Mouse (Mus musculus) cerebellum, adult 2 months (tissue): ENCODE measurements around the gene Atp11c. TPM values are rescaled to one million over a fixed set of nuclear protein-coding genes. Genes with fewer than 3 reads are reported as not detected.

Source experiments
- DNase-seq, 2 experiments: peaks; one replicate each; pipeline ENCODE4 v3.0.0; 2021
- H3K27ac ChIP-seq: fragments of 200-500 bp; 2 replicates; pipeline ENCODE4 v1.5.1; 2012; ENCODE audit warnings: low read length, control low read depth, inconsistent platforms; ENCODE audit not compliant: insufficient read depth
- H3K27me3 ChIP-seq: fragments of 200-500 bp; 2 replicates; pipeline ENCODE4 v1.6.1; 2012; ENCODE audit warnings: inconsistent platforms, mild to moderate bottlenecking, low read length, moderate library complexity; ENCODE audit not compliant: control insufficient read depth, insufficient read depth
- H3K4me1 ChIP-seq: fragments of 200-500 bp; 2 replicates; pipeline ENCODE4 v1.6.1; 2011; ENCODE audit warnings: low read length; ENCODE audit not compliant: control insufficient read depth, insufficient read depth
- H3K4me3 ChIP-seq: fragments of 200-500 bp; replicated peaks from 2 replicates; pipeline ENCODE3; 2011; ENCODE audit warnings: mild to moderate bottlenecking, low read depth, low read length, control low read depth; ENCODE audit not compliant: insufficient read depth
- CTCF ChIP-seq: fragments of 200-500 bp; IDR thresholded peaks from 2 replicates; pipeline ENCODE4 v1.5.1; 2011; ENCODE audit warnings: low read depth, mild to moderate bottlenecking, control low read depth, low read length, moderate library complexity, borderline replicate concordance; ENCODE audit not compliant: insufficient read depth
- POLR2A ChIP-seq: fragments of 200-500 bp; IDR thresholded peaks from 2 replicates; pipeline ENCODE4 v1.6.1; 2011; ENCODE audit warnings: low read length, control low read depth, borderline replicate concordance; ENCODE audit not compliant: insufficient read depth
- WGBS: fragments of 180-500 bp; shearing (Covaris S2); methylation state at CpG from one replicate; pipeline ENCODE4 v1.1.7; 2018; 5-methylcytosine and 5-hydroxymethylcytosine counted together
- polyA plus RNA-seq: library from polyadenylated mRNA; depleted of rRNA; stranded (reverse); fragments of >200 nt; gene quantifications from 2 replicates; pipeline ENCODE4 v1.2.3, GENCODE M21; 2012; rRNA removed

Gene Atp11c
- polyA plus RNA-seq = 9.3 and 10.5 TPM in 2 replicates

DNA sequence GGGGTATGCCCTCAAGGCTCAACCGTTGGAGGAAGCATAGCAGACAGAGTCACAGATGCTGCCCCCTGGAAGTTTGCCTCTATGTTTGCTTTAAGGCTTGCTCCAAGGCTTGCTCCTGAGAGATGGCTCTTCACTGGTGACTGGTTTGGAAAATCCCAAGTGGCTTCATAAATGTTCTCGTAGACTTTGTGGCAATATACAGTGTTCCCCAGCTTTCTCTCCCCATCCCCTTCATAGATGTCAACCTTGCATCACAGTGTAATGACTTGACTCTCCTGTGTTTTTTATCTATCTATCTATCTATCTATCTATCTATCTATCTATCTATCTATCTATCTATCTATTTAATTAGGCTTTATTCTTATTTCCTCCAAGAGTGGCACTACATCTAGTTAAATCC, at the start of gene Atp11c:
Gene Atp11c (minus strand): TSS at position 101 of the 400 bp plus-strand sequence.
- no peak for DNase-seq
- H3K27ac ChIP-seq = no peak within 1 kb of the TSS
- WGBS = 70% methylated on average over 2 of the region's 2 CpGs
- H3K4me1 ChIP-seq = no peaks in the 10 kb centered on the region
- H3K4me3 ChIP-seq = no peak within 1 kb of the TSS
- H3K27me3 ChIP-seq = no peaks in the 10 kb centered on the region
- TF ChIP-seq CTCF = no peak
- no peak for TF ChIP-seq POLR2A

DNA sequence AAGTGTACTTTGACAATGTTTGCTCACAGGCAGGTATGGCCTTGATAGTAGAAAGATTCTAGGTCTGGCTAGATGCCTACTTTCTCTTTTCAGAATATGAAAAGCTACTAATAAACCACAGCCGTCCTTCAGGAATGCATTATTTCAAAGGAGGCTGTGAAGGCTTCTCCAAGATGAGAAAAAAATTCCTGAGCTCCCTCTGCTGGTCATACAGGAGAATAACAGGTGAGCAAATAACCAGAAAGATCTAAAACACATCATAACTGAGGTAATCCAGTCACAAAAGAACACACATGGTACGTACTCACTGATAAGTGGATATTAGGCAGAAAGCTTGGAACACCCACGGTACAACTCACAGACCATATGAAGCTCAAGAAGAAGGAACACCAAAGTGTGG, 16.7 kb upstream of the Atp11c start:
- Histone ChIP-seq H3K27me3 (no peaks in the 10 kb centered on the region), H3K4me1 (no peaks in the 10 kb centered on the region), H3K27ac (no peak overlapping the region), H3K4me3 (no peak overlapping the region)
- TF ChIP-seq CTCF (no peak), POLR2A (no peak)
- DNase-seq = peak in 1 of 2 experiments; percentile 14
- 26% methylated on average over 3 of the region's 3 CpGs for WGBS

DNA sequence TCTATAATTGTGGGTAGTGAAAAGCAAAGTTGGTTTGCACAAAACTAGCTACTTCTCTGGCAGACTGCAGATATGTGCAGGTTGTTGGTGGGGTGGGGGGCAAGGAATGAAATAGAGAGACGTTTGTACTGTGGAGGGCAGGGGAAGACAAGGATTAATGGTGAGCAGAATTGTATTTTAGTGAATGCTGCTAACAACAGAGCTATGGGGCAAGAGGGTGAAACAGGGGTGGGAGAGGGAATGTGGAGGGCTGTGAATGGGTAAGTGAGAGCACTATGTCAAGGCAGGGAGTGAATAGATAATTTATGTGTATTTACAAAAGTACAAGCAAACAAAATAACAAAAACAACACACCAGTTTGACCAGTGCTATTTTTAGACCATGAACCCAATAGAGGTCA, 22.0 kb downstream of the Atp11c start:
- no peaks in the 10 kb centered on the region for H3K4me1 ChIP-seq
- no peak overlapping the region for H3K4me3 ChIP-seq
- no peak for DNase-seq
- 6% methylated on average over 1 of the region's 1 CpGs for WGBS
- no peak overlapping the region for H3K27ac ChIP-seq
- H3K27me3 ChIP-seq = no peaks in the 10 kb centered on the region
- TF ChIP-seq POLR2A = no peak
- TF ChIP-seq CTCF = no peak

DNA sequence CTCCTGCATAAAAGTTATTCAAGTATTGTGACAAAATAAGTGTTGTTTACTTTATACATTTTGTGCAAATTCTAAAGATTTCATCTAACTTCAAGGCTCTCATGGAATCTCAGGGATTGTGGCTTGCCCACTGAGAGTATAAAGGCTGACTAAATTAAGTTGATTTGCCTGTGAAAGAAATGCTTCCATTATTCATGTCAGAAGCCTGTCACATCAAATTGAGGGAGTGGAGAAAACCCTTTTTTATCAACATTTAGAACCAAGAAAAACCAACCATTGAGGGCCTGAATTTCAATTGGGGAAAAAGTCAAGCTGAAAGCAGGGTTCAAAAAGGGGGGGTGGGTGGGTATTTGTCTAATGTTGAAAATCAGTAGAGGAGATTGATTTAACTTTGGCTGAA, 23.5 kb downstream of the Atp11c start:
- no peaks in the 10 kb centered on the region for H3K4me1 ChIP-seq
- TF ChIP-seq CTCF (no peak), POLR2A (no peak)
- no peak for DNase-seq
- no peak overlapping the region for H3K27ac ChIP-seq
- no peak overlapping the region for H3K4me3 ChIP-seq
- no peaks in the 10 kb centered on the region for H3K27me3 ChIP-seq

DNA sequence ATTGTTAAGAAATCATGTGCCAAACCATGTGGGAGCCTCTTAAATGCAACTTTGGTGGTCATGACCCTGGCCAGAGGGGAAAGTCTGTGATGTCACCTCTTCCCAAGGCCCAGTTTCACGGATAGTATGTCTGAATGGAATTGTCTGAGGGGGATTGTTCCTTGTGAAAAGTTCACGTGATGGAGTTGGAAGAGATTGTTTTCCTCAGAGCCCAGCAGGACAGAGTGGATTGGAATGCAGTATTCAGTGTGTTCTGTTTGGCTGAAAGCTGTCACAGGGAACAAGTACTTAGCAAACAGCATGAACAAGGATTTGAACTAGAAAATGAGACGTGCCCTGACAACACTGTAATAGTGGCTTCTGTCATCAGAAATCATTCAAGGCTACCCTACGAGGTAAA, 37.3 kb downstream of the Atp11c start:
- no peak for DNase-seq
- WGBS = 34% methylated on average over 4 of the region's 4 CpGs
- TF ChIP-seq CTCF (no peak), POLR2A (no peak)
- no peaks in the 10 kb centered on the region for H3K27me3 ChIP-seq
- no peaks in the 10 kb centered on the region for H3K4me1 ChIP-seq
- no peak overlapping the region for H3K4me3 ChIP-seq
- H3K27ac ChIP-seq = no peak overlapping the region

DNA sequence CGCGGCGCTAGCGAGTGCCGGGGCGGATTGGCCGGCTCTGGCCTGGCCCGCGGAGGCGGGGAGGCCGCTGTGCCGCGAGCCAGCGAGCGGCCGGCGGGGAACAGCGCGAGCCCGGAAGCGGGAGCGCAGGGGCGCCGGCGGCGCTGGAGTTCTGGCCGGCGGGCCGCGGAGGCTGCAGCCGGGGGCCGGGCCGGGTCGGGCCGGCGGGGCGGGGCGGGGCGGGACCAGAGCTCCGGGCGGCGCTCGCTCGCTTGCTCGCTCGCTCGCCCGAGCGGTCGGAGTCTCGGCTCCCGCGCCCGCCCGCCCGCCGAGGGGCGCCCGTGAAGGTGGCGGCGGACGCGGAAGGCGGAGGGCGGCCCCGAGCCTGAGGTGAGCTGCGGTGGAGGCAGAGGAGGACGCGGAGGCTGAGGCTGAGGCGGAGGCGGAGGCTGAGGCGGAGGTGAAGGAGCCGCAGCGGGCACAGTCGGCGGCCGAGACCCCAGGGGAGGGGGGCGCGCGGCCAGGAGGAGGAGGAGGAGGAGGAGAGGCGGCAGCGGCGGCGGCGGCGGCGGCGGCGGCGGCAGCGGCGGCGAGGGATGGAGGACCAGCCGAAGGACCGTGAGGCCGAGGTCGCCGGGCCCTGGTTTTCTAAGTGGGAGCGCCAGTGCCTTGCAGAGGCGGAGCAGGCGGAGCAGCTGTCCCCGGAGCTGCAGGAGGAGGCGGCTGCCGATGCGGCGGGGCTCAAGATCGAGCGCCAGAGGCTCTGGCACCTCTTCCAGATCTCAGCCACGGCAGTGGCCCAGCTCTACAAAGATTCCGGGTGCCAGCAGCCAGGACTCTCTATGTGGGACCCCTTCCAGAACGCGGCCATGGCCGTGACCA, 44.8 kb downstream of the Atp11c start:
- H3K27me3 ChIP-seq = no peaks in the 10 kb centered on the region
- peak; percentile 49 to 56 for DNase-seq
- H3K4me3 ChIP-seq = peak overlapping the region; percentile 81
- WGBS = 18% methylated on average over 86 of the region's 113 CpGs
- TF ChIP-seq POLR2A (no peak), CTCF (no peak)
- no peak overlapping the region for H3K27ac ChIP-seq
- no peaks in the 10 kb centered on the region for H3K4me1 ChIP-seq

DNA sequence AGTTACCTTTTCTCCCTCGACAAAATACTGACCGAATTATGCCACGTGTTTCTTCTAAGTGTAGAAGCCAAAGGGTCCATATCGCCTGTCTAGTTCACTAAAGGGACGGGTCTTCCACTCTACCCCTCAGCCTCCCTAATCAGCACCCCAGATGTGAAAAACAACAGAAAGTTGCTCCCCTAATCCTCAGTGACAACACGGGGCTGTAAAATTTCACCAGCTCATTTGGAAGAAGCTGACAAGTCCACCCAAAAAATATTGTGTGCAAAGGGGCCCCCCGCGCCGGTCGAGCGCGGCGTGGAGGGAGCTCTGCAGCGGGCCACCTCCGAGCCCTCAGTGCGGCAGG, 45.4 kb downstream of the Atp11c start:
- WGBS = 3% methylated on average over 16 of the region's 16 CpGs
- no peak overlapping the region for H3K27ac ChIP-seq
- no peak for DNase-seq

DNA sequence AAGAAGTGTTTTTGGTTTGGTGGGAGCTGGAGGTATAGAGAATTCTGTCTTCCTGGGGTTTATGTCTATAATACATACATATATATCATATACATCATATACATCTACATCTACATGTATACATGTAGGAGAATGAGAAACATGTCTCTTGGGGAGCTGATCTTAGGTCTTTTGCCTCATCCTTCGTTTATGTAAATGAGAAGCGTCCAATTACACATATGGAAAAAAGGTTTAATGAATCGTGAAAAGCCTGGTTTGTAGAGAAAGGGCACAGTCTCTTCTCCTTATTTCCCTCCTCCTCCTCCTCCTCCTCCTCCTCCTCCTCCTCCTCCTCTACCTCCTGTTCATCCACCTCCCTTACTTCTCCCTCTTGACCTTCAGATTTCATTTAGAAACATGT, 46.6 kb downstream of the Atp11c start:
- Histone ChIP-seq H3K4me3 (no peak overlapping the region), H3K27ac (no peak overlapping the region), H3K4me1 (no peaks in the 10 kb centered on the region), H3K27me3 (no peaks in the 10 kb centered on the region)
- WGBS = 48% methylated on average over 3 of the region's 3 CpGs
- TF ChIP-seq POLR2A = no peak
- no peak for TF ChIP-seq CTCF
- DNase-seq = no peak

More for the DNA sequence above, 45.4 kb downstream of the Atp11c start:
- Histone ChIP-seq H3K4me1 (no peaks in the 10 kb centered on the region), H3K4me3 (peak overlapping the region; percentile 53), H3K27me3 (no peaks in the 10 kb centered on the region)
- no peak for TF ChIP-seq CTCF
- no peak for TF ChIP-seq POLR2A
